Mouse (Mus musculus): ENCODE measurements around the gene Spryd4.

DNA sequence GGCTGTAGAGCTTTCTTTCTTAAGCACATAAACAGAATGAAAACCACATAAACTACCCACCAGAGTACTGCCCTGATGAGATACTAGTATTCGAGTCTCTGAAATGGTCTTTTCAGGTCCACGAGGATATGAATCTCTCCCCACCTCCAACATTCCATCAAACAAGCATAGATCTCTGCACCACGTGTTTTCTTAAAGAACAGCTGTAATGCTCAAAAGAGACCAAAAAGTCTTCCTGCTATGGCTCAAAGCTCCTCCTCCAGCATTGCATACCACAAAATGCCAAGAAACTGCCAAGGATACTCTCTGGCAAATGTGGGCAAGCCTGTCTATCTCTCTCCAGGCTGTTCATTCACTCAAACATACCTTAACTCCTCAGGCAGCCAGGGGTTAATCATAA, 36.3 kb downstream of the Spryd4 start:
- TF ChIP-seq GATA1 (IDR thresholded peaks at IDR 0.05; ENCODE audit: borderline replicate concordance, low read length) (no peak), FLI1 (IDR thresholded peaks at IDR 0.05; ENCODE audit: low read length) (no peak)
